Mouse (Mus musculus): ENCODE data around the gene Ccdc85b.

The Ccdc85b gene

DNA sequence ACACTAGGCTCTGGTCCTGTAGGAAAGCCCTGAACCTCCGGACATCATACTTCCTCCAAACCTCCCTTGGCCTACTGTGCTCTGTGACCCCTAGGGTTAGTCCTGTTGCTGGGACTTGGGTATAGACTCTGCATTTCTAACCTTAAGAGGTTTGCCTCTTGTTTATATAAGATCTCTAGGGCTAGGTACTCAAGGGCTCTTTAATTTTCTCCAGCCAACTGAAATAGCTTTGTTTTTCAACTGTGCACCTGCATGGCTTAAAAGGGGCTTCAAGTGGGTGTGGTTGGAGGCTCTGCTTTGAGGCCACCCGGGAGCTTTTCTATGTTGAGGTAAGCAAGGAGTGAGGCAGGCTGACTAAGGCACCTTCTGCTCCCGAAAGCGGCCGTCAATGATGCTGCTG lies 26.8 kb upstream of the Ccdc85b start:
- in situ Hi-C loops (cut with MboI; ENCODE audit: low pct_unique_long_range_greater_than_20kb in 1 of 2, low sequenced_read_pairs in 2 of 2, unreplicated experiment in 1 of 2): no loop called here

DNA sequence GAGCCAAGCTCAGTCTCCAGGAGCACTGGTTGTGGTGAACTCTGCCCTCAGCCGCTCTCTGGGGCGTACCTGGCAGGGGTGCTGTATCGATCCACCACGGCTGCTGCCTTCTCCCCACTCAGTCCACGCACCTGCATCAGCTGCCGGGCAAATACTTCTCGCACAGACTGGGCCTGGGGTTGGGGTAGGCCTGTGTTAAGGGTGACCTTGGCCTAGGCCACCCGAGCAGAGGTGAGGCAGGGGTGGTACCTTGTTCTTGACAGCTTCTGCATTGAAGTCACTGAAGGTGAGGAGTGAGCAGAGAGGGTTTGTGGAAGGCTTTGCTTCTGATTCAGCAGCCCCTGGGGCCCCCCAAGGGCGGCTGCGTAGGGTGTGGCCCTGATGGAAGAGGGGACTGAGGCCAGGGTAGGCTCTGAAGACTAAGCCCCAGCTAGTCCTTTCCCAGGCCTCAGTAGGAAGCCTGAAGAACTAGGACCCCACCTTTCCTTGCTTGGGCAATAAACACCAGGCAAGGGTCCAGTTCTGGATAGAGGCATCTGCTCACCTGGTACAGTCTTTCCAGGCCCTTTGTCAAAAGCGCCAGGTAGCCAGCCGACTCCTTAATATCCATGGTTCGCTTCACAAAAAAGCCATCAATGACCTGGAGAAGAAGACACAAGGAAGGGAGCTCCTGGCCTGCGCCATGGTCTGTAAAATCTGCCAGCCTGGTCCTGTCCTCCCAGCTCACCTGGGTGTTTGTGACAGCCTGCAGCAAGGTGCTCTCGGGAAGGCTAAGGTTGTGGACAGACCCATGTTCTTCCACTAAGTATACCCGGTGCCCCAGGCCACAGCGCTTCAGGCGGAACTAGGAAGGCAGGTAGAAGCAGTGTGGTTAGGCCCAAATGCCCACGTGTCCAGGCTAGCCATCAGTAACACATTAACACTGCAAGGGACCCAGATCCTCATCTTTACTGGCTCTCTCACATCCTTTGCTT lies 26.0 kb upstream of the Ccdc85b start:
- in situ Hi-C loops (cut with MboI; ENCODE audit: low pct_unique_long_range_greater_than_20kb in 1 of 2, low sequenced_read_pairs in 2 of 2, unreplicated experiment in 1 of 2): no loop called here

- in situ Hi-C loops (cut with MboI; ENCODE audit: low pct_unique_long_range_greater_than_20kb in 1 of 2, low sequenced_read_pairs in 2 of 2, unreplicated experiment in 1 of 2): no loop called here
These were observed 23.7 kb upstream of the Ccdc85b start for GRCm38 (mm10) chr19:5481398-5481797.

GRCm38 (mm10) chr19:5480016-5480415 lies 22.3 kb upstream of the Ccdc85b start:
- in situ Hi-C loops (cut with MboI; ENCODE audit: low pct_unique_long_range_greater_than_20kb in 1 of 2, low sequenced_read_pairs in 2 of 2, unreplicated experiment in 1 of 2): no loop called here

GRCm38 (mm10) chr19:5477668-5478300 lies 20.1 kb upstream of the Ccdc85b start:
- in situ Hi-C loops (cut with MboI; ENCODE audit: low pct_unique_long_range_greater_than_20kb in 1 of 2, low sequenced_read_pairs in 2 of 2, unreplicated experiment in 1 of 2): no loop called here

DNA sequence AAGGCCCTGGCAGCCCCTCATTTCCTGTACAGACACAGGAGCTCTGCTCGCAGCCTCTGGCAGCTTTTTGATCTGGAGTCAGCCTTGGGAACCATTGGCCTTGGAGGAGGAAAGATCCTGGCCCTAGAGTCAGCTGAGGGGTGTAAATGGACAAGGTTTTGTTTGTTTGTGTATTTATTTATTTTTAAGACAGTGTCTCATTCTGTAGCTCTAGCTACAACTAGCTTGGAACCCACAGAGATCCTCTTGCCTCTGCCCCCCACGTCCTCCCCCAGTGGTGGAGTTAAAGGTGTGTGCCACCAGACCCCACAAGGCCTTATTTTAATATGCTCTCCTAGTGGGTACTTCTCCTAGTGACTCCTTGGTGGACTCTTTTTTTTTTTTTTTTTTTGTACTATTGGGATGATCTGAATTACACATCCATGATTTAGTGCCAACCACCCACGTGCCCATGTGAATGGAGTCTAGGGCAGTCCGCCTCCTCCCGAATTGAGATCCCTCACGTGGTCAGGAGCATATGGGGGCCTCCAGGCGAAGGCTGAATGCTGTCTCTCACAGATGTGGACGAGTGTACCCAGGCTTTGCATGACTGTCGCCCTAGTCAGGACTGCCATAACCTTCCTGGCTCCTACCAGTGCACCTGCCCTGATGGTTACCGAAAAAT lies 19.4 kb upstream of the Ccdc85b start:
- in situ Hi-C loops (cut with MboI; ENCODE audit: low pct_unique_long_range_greater_than_20kb in 1 of 2, low sequenced_read_pairs in 2 of 2, unreplicated experiment in 1 of 2): no loop called here

GRCm38 (mm10) chr19:5475069-5475714 lies 17.5 kb upstream of the Ccdc85b start:
- in situ Hi-C loops (cut with MboI; ENCODE audit: low pct_unique_long_range_greater_than_20kb in 1 of 2, low sequenced_read_pairs in 2 of 2, unreplicated experiment in 1 of 2): no loop called here

GRCm38 (mm10) chr19:5474281-5475068 lies 16.8 kb upstream of the Ccdc85b start:
- in situ Hi-C loops (cut with MboI; ENCODE audit: low pct_unique_long_range_greater_than_20kb in 1 of 2, low sequenced_read_pairs in 2 of 2, unreplicated experiment in 1 of 2): no loop called here

DNA sequence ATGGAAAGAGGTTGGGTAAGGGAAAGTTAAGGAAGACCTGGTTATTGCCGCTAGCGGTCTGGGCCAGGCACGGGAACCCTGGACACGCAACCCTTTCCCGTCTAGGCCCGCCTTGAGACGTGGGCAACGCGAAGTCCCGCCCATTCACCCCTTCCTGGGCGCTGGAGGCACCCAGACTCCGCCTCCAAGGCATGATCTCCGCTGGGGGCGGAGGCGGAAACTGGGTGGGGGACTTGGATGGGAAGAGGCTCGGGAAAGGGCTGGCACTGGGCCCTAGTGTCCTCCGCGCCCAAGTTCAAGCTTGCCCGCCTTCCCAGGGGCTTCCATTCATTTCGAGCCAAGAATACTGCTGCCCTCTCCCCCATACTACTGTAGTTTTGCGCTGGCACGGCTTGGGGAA lies 16.0 kb upstream of the Ccdc85b start, which contains the start of gene Efemp2:
Gene Efemp2, plus strand, starts transcription at position 235 of the 400 bp plus-strand sequence.
- in situ Hi-C loops (cut with MboI; ENCODE audit: low pct_unique_long_range_greater_than_20kb in 1 of 2, low sequenced_read_pairs in 2 of 2, unreplicated experiment in 1 of 2): no loop called here

GRCm38 (mm10) chr19:5472857-5473256 lies 15.2 kb upstream of the Ccdc85b start:
- in situ Hi-C loops (cut with MboI; ENCODE audit: low pct_unique_long_range_greater_than_20kb in 1 of 2, low sequenced_read_pairs in 2 of 2, unreplicated experiment in 1 of 2): no loop called here

DNA sequence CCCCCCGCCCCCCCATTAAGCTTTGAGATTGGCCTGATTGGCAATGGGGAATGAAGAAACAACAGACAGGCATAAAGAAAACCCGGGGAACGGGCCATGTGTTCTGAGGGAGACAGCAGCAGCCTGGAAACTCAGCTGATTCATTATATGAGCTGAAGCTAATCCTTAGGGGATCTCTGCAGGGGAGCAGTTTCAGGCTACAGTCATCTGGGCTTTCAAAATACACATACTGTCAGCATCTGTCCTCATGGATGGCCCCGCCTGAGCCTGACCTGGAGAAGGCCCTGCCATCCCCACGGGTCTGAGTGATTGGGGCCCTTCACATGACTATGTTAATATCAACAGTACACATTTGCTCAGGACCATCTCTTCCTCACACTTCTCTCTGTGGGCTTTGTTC lies 14.2 kb upstream of the Ccdc85b start:
- in situ Hi-C loops (cut with MboI; ENCODE audit: low pct_unique_long_range_greater_than_20kb in 1 of 2, low sequenced_read_pairs in 2 of 2, unreplicated experiment in 1 of 2): no loop called here

DNA sequence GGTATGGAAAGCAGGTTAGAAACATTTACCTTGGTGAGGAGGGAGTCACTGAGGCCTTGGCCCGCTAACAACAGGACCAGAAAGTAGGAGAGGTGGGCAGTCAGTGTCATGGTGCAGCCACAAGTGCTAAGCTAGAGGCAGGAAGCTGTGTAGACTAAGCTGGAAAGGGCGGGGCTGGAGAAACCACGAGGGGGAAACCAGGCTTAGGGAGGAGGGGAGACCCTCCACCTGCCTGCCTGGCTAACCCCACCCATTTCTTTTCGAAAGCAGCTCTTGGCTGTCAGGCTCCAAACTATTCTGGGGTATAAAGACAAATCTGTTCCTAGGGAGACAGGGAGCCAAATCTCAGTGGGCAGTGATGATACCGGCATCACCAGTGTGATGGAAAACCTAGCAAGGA lies 10.7 kb upstream of the Ccdc85b start, which contains the start of gene Ctsw:
Gene Ctsw, minus strand, starts transcription at position 134 of the 400 bp plus-strand sequence.
- in situ Hi-C loops (cut with MboI; ENCODE audit: low pct_unique_long_range_greater_than_20kb in 1 of 2, low sequenced_read_pairs in 2 of 2, unreplicated experiment in 1 of 2): no loop called here

GRCm38 (mm10) chr19:5466916-5467500 lies 9.3 kb upstream of the Ccdc85b start:
- in situ Hi-C loops (cut with MboI; ENCODE audit: low pct_unique_long_range_greater_than_20kb in 1 of 2, low sequenced_read_pairs in 2 of 2, unreplicated experiment in 1 of 2): no loop called here

DNA sequence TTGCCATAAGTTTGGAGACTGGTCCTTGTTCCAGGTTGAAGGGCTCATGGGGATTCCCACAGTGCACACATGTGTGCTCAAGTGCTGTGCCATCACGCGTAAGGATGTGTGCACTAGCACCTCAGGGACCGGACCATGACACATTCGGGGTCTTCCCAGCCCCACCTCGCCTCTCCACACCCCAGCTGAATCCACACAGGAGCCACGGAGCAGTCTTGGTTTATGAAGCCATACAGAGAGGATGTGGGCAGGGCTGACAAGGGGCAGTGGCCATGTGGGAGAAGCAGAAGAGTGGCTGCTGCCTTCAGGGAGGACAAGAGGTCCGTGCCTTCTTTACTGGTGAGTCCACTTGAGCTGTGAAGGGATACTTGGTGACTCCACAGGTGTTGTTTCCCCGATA lies 7.3 kb upstream of the Ccdc85b start:
- in situ Hi-C loops (cut with MboI; ENCODE audit: low pct_unique_long_range_greater_than_20kb in 1 of 2, low sequenced_read_pairs in 2 of 2, unreplicated experiment in 1 of 2): no loop called here

GRCm38 (mm10) chr19:5463791-5464562 lies 6.3 kb upstream of the Ccdc85b start:
- in situ Hi-C loops (cut with MboI; ENCODE audit: low pct_unique_long_range_greater_than_20kb in 1 of 2, low sequenced_read_pairs in 2 of 2, unreplicated experiment in 1 of 2): no loop called here

DNA sequence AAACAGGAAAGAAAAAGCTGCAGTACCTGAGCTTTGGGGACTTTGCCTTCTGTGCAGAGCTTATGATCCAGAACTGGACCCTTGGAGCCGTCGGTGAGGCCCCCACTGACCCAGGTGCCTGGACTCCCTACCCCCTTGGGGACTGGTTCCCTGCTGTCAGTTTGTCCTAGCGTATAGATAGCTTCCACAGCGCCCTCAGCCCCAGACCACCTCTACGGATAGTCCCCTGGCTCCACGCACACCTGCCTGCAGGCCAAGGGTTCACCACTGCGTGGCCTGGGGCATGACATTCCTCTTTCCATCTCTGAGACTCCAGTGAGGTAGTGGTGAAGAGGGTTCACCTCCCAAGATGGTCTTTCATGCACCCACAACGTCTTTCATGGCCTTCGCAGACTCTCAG lies 5.5 kb upstream of the Ccdc85b start:
- in situ Hi-C loops (cut with MboI; ENCODE audit: low pct_unique_long_range_greater_than_20kb in 1 of 2, low sequenced_read_pairs in 2 of 2, unreplicated experiment in 1 of 2): no loop called here

DNA sequence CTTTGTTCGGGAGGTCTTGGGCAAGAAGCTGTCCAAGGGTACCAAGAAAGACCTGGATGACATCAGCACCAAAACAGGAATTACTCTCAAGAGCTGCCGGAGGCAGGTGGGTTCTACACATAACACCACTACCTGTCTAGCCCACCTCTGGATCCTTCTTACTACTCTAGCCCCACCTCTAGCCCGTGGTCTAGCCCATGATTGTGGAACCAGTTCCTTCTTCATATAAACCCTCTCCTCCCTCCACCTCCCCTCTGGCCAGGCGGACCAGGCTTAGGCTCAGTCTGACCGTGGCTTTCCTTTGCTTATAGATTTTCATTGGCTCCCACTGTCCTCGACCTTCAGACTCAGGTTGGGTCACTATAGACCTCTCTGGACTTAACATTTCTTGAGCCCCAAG lies 3.7 kb upstream of the Ccdc85b start:
- in situ Hi-C loops (cut with MboI; ENCODE audit: low pct_unique_long_range_greater_than_20kb in 1 of 2, low sequenced_read_pairs in 2 of 2, unreplicated experiment in 1 of 2): no loop called here
